Mouse (Mus musculus): Measurements from ENCODE around the gene Grm4. TPM values are rescaled to one million over a fixed set of nuclear protein-coding genes. Genes with fewer than 3 reads are reported as not detected.
"Not testable (repeated sequence)": the region's sequence is repeated elsewhere in the genome, so short reads cannot be mapped to it uniquely, and the experiment has no call there.

Grm4 gene
- total RNA-seq, 2 experiments from 2014 or later: 0.08 to 0.24 TPM

DNA sequence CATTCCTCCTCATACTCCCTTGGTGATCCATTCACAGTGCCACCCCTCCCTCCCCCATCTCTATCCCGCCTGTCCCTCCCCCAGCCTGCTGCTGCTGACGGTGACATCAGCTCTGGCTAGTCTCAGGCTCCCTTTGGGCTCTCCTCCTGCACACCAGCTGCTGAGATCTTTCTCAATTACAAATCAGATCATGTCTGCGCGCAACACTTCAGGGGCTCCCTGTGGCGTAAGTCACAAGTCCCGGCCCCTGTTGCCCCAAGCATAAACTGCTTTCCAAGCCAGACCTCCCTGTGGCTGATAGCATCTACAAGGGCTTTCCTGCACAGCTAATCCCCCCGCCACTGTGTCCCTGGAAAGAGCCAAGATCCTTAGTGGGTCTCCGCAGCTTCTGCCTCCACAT lies 128.3 kb downstream of the Grm4 start:
- peak; percentile 41 for DNase-seq

DNA sequence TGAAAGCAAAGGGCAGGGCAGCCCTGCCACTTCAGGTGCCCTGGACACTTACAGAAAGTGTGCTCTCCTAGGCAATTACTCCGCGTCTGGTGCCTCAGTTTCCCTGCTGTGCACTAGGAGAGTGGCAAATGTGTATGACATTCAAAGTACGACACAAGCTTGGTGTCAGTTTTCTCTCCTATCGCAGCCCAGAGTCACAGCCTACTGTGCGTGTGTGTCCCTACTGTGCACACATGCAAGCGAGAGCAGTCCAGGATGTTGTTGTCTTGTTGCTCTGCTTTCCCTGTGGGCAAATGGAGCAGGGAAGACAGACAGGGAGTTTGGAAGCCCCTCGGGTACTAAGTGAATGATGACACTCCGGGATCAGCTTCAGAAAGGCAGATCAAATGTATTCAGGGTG lies 131.2 kb downstream of the Grm4 start:
- DNase-seq: no peak

- no peak for DNase-seq
Measured at GRCm38 (mm10) chr17:27389221-27390000, 131.8 kb downstream of the Grm4 start.

GRCm38 (mm10) chr17:27386438-27386837 lies 134.8 kb downstream of the Grm4 start:
- DNase-seq: no peak

DNA sequence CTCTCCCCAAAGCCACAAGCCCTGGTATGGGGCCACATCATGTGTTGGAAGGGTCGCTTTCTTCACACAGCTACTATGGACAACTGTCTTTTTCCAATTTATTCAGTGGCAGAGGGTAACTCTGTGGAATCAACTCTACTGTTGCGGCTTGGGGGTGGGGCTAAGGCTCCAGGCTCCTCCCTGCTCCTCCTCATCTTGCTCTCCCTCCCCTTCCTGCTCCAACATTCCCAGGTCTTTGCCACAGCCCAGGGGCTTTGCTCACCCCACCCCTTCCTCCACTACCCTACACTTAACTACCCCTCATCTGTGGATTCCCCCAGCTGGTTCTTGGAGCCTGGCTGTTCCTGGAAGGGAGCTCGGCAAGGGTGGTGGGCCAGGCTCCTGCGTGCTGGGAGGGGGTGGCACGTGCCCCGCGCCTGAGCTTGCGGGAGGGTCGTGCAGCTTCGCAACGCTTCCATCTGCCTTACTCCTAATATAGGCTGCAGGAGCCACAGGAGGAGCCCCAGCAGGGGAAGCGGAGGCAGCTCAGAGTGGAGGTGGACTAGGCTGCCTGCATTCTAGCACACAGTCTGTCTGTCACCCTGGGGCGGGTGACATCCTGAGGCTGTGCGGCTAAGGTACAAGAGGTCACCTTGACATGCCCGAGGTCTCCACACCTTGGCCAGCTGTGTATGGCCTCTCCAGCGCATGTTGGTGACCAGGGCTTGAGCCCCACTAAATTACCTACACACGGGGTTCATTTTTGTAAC lies 135.5 kb downstream of the Grm4 start:
- DNase-seq: no peak

GRCm38 (mm10) chr17:27382916-27383315 lies 138.3 kb downstream of the Grm4 start:
- no peak for DNase-seq

- DNase-seq: not testable (repeated sequence)
Measured at GRCm38 (mm10) chr17:27380911-27381459, 140.2 kb downstream of the Grm4 start.

- DNase-seq: no peak
Measured at GRCm38 (mm10) chr17:27378977-27379376, 142.2 kb downstream of the Grm4 start.

DNA sequence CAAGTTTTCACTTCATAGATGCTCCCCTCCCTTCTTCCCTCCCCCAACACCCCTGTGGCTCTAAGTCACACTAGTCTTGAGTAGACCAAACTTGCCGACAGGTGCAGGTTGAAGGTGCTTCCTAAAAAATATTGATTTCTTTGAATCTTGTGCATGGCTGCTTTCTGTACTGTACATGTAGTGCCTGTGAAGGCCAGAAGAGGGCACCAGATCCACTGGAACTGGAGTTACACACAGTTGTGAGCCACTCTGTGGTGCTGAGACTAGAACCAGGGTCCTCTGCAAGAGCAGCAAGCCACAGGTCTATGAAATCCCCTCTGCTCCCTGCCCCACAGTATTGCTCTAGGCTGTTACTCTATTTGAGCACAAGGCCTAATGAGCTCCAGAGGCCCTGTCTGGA lies 144.1 kb downstream of the Grm4 start:
- no peak for DNase-seq

- no peak for DNase-seq
Measured at GRCm38 (mm10) chr17:27375551-27375950, 145.7 kb downstream of the Grm4 start.

Other genes with a start within 250 kb of the Grm4 start
- gene Hmga1, start 35.1 kb upstream of the Grm4 start, total RNA-seq (2021): 10 to 100 TPM; 24.6 to 24.7 TPM
- gene AI413582, start 44.4 kb upstream of the Grm4 start, total RNA-seq (2021): 1 to 10 TPM; 2.5 to 2.9 TPM
- 100 to 1,000 TPM; 201 to 245 TPM for gene Nudt3, start 102.1 kb upstream of the Grm4 start, total RNA-seq (2021)
- not detected for gene RPS10-NUDT3, start 113.8 kb upstream of the Grm4 start, total RNA-seq (2021)
- 100 to 1,000 TPM; 325 to 356 TPM for gene Rps10, start 115.3 kb upstream of the Grm4 start, total RNA-seq (2021)
- under 1 TPM; 0.20 to 0.21 TPM for gene Pacsin1, start 134.1 kb upstream of the Grm4 start, total RNA-seq (2021)
- under 1 TPM in 1 of 2 experiments, not detected in 1; 0.26 TPM for gene Spdef, start 207.6 kb upstream of the Grm4 start, total RNA-seq (2021)